Mouse (Mus musculus) retina, postnatal 1 day (tissue): ENCODE measurements at regions not wholly inside any gene's neighbourhood (a gene's known extent, or its start where the extent isn't known, plus 50 kb on each side); places are given as distances from the start of the nearest gene placed in this dataset.

Experiments used
- DNase-seq: peaks from one replicate; pipeline ENCODE4 v3.0.0-alpha.2; 2012

DNA sequence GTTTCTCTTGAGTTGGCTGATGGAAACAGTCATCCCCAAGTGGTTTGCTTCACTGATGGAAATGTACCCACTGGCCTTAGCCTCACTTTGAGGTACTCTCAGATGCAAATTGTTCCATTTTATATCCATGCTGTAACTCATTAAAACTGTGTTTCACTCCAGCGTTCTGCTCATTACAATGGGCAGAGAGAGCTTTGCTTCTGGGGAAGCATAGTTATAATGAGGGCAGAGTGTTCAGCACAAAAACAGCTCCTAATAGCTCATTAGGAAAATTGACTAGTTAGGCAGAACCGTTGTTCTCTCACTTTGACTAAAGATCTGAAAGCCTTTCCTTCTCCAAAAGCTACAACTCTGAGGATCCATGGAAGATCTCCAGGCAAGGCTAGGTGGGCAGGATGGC lies 771.2 kb downstream of the Ntrk3 start:
- peak; percentile 65 for DNase-seq

DNA sequence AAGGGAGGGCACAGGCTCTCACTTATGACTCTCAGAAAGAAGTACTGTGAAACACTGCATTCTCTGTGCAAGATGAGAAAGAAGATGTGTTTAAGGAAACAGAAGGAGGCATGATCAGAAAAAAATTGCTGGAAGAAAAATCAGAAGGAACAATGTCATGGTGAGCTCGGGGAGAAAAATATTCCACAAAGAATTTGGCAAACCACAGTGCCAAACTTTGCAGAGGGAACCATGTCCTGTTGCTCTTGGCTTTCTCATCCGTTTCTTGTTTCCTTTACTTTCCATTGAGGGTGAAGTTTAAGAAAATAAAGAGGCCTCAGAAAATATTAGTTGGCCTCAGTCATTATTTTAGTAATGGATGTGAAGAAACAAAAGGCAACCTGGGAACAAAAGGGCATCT lies 804.4 kb downstream of the Ntrk3 start:
- no peak for DNase-seq

DNA sequence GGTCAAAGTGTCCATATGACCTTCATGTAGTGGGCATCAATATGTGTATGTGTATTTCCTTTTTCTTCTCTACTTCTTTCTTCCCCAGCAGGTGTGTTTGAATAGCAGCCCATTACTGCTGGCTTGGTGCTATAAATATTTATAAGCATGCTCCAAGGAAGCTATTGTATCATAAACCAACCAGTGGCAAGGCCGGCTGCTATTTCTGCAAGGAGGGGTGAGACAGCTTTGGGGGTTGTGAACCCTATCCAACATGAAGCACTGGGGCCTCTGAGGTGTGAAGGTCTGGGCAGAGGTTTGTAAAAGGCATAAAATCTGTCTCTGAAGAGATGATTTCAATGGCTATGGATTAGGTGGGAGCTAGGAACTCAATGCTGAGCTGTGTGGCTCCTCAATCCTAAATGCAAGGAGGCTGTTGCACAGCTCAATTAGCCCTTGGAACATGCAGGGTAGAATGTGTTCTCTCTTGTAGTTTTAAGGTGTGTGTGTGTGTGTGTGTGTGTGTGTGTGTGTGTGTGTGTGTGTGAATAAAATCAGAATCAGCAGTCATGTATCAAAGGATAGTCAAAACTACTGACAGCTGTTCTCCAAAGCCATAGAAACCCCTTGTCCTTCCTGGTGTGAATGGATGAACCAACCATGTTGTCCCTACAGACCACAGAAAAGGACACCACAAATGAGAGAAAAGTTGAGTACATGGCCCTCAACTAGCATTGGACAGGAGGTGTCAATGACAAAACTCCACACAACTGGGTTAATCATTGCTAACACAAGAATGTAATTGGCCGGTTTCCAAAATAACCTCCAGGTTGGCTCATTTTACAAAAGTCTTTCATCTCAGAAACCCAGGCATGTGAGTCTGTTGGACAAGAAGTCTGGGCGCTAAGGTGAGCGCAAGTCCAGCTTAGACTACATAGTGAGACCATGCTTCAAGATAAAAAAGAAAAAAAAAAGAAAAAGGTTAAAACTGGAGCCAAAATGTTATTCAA lies 809.0 kb downstream of the Ntrk3 start:
- no peak for DNase-seq

DNA sequence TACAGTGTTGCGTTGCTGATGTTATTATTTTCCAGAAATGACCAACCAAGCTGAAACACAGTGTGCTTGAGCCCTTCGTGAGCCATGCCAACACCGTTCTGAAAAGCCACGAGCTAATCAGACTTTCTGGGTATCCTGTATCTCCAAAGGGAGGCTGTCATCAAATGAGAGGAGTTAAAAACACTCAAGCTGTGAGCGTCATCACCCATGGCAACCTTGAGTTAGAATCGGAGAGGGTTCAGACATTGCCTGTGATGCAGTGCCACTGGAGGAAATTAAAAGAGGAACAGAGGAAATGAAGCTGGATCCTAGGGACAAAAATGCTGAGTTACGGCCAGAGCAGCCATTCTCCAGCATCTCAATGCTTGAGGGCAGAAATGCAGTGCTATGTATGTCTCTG lies 838.6 kb downstream of the Ntrk3 start:
- no peak for DNase-seq

DNA sequence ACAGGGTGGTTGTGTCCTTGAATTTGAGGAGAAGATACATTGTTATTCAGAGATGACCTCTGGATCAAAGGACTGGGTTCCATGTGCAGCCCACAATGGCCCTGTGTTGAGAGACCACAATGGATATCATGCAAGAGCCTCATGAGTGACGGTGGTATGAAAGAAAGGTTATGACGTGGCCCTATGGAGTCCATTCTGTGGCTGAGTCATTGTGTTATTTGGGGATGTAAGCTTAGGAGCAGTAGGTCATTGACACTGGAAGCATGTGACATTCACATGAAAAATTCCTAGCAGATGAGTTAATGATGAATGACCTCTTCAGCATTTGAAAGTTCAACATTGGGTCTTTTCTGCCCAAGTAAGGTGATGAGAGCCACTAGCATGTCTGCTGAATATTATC lies 849.3 kb downstream of the Ntrk3 start:
- DNase-seq = no peak

DNA sequence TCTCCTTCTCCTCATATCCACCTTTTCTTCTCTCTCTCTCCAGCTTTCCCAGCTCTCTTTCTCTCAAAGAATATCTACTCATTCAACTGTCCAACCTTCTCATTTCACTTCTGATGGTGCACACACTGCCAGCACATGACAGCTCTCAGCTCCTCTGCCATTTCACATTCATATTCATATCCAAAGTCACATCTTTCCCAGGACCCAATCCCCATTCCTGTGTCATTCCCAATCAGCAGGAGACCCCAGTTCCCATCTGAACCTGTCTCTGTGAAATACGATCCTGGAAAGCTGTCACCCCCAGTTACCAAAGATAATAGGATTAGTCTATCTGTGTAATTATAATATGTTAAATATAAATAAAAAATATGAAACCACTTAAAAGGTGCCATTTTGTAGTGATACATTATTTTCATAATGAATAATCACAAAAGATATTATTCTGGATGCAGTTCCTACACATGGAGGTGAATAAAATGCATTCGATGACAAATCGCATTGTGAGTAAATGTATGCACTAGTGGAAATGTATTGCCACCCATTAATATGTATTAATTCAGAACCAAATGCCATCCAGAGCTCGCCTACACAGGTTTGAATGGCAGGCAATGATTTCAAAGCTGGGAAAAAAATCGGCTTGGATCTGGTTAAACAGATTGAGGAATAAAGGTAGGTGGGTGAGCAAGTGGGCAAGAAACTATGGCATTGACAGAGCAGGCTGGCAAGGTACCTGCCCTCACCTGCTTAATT lies 855.0 kb downstream of the Ntrk3 start:
- no peak for DNase-seq

DNA sequence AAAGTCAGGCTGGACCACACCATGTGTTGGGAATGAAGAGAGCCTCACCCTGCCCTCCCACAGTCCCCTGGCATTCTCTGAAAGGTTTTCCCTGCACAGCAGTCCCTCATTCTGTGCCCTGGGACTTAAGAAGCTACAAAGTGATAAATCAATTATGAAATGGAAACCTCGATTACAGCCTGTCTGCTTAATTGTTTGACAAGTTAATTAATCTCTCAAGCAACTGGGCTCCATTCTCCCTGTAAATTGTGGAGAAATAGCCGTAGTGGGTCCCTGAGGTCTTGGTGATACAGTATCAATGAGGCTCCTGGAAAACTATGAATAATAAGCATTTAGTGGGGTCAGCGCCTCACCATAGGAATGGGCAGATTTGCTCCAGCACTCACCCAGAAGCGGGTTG lies 870.3 kb downstream of the Ntrk3 start:
- DNase-seq = no peak

DNA sequence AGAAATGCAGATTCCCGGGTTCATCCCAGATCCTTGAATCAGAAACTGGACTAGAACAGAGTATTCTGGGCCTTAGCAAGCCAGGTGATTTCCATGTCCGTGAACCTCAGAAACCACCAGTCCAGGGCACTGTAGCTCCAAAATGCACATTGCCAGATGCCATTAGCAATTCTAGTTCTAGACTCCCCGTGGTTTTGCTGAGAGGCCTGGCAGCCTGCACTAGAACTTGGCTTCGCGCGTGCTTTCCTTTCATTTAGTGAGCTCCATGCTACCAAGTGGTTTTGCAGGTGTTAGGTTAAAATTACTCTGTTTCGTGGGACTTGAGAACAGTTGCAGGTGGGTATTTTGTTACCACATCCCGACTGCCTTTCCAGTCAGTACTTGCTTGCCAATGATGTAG lies 876.0 kb downstream of the Ntrk3 start:
- no peak for DNase-seq

DNA sequence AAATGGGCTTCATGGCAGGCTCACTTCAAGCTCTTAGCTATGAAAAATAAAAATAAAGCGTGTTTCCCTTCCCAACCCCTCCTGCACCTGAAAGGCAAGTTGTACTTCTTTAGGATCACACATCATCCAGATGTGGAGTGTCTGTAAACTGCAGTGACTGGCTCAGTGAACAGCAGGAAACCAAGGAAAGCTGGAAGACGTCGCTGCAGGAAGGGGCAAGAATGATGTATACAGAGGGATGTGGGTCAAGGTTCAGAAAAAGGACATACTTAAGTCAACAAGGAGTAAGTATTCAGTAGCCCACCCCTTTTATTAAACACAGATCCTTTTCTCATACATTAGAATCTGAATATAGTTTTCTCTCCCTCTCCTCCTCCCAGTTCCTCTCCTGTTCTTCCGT lies 879.4 kb downstream of the Ntrk3 start:
- no peak for DNase-seq

DNA sequence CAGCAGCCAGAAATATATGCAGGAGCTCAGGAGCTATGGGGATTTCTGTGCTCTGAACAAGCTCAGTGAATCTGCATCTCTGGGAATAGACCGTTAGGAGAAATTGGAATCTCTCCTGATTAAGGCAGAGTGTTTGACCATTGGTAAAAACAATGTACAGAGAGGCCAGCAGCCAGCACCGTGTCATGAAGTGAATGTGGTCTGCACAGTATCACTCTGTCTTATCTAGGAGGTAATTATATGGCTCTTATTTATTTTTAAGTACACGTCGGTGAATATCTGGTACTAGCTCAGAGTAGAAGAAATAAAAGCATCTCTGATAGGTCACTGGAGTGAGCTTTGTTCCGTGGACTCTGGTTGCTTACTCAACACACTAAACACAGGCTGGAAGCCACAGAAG lies 879.8 kb downstream of the Ntrk3 start:
- DNase-seq = no peak

DNA sequence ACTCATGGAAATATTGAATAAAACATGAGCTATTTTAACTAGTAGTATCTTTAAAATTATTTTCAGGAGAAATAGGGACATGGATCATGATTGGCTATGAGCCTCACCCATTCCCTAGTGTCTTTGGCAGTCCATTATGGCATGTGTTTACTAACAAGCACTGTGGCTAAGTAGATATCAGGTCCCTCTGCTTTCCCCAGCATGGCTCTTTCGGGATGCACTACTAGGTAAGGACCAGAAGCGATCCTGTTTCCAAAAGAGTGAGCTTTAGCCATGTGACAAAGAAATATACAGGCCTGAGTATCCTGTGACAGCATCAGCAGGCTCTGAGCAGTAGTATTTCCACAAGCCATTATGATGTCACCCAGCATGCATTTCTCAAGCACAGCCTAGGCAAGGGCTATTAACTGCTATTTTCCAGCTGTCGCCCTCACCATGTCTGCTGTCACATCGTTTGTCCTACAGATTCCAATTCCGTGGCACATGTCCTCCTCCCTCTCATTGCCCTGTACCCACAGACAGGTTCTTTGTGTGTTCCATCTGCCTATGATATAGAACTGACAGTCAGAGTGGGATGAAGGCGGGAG lies 882.1 kb downstream of the Ntrk3 start:
- DNase-seq = peak; percentile 5

DNA sequence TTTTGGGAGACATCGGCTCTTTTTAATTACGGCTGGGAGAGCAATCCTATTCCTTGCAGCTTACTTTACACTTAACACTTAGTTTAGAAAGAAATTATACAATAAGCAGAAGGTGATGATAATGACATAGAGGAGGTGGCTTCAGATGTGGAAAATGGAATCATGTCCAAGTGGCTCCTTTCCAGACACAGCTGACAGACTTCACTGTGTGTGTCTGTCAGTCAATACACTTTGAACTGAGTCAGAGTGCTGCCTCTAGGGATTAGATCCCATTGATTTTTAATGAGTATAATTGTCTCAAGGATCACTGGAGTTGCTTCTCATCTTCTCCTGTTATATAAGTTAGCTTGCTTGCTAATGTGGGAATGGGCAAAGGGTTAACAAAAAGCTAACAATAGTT lies 882.7 kb downstream of the Ntrk3 start:
- DNase-seq = no peak

DNA sequence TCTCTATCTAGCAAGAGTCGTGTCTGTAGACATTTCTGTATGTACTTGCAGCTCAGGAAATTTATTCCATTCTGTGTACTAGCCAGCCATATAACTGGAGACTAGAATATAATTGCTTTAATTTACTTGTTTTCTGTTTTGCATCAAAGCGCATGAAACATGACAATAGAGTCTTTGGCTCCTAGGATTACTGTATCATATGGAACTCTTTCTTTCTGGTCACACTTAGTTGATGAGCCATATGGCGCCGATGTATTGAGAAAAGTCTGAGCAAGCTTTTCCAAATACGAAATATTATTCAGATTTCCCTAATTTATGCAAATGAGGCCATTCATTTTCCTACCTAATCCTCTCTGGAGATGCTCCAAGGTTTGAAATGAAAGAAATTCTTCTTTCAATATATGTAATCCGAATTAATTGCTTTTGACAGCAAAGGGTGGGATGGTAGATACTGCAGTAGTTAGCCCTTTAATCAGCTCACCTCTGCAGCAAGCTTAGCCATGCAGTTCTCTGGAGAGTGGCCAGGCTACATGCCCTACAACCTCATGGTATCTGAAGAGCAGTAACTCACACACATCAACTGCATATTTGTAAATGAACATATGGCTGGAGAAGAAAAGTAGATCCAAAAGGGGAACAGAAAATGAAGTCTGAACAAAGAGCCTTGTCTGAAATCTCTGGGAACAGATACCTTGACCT lies 913.4 kb downstream of the Ntrk3 start:
- DNase-seq = peak; percentile 47

DNA sequence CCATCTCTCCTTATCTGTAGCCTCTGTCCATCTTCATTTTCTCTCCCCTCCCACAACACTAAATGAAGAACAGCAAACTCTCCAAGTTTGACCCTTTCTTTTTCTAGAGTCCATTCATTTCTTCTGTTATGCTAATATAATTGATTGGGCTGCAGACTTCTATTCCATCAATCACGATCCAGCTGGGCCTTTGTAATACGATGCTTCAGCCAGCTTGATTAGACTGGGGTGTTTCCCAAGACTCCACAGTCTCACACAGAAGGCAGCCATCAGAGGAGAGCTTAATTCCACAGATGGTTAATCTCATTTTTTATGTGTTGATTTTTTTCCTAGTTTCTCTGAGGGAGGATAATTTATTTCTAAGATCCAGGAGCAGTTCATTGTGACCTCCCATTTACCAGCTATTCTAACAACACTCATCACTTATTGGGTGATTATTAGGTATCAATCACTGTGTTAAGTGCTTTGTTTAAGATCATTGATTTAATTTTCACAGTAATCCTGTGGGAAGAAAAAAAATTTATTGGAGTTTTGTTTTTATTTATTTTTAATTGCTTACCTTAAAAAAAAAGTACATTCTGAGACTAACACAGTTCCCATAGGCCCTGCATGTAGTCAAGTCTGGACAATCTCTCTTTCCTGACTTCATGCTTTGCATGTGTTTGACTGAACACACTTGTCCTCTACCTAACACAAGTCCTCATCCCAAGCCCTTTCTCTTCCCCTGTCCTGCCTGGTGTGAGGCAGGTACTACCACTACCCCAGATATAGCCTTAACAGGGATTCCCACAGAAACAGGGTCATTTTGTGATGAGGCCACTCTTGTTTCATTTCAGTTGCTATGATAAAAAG lies 925.5 kb downstream of the Ntrk3 start:
- no peak for DNase-seq

DNA sequence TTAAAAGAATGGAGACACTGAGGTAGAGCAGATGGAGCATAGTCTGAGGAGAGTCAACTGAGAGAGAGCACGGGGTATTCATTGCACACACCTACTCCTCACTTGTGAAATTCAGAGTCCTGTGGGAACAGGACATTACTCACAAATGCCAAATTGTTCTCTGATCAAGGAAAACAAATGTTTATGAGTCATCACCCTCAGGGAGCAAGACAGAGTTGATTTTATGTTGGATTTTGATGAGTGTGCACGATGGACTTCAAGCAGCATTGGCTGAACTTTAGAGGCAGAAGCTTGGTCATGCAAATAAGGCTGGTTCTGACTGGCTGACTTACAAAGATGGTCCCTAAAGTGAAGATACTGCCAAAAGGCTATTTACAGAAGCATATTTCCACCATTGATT lies 951.0 kb downstream of the Ntrk3 start:
- no peak for DNase-seq

DNA sequence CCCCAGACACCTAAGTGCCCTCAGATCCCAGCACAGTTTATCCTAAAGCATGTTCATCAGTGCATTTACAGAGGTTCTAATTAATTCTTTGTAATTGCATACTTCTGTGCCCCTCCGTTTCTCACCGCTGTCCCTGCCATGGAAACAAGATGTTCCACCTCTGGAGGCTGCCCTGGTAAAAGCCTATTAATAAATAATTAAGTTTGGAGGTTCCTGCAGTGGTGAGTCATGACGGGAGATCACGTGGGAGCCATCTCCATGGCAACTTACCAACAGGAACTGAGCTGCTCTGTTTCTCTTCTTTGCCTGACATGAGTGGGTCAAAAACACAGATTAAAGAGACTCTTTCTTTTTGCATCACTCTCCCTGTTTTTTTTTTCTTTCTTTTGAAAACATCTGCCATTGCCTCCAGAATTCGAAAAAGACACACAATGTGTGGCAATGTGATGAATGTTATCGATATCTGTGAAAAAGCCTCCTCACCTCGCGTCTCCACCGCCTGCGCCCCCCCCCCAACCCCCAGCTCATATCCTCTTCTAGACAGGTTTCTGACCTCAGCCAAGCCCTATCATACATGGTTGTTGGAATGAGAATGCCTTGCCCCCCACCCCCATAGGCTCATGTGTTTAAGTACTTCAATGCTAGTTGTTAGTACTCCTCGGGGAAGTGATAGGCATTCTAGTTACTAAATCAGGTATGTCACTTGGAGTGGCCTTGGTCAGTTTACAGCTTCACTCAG lies 965.9 kb downstream of the Ntrk3 start:
- DNase-seq = peak; percentile 62

DNA sequence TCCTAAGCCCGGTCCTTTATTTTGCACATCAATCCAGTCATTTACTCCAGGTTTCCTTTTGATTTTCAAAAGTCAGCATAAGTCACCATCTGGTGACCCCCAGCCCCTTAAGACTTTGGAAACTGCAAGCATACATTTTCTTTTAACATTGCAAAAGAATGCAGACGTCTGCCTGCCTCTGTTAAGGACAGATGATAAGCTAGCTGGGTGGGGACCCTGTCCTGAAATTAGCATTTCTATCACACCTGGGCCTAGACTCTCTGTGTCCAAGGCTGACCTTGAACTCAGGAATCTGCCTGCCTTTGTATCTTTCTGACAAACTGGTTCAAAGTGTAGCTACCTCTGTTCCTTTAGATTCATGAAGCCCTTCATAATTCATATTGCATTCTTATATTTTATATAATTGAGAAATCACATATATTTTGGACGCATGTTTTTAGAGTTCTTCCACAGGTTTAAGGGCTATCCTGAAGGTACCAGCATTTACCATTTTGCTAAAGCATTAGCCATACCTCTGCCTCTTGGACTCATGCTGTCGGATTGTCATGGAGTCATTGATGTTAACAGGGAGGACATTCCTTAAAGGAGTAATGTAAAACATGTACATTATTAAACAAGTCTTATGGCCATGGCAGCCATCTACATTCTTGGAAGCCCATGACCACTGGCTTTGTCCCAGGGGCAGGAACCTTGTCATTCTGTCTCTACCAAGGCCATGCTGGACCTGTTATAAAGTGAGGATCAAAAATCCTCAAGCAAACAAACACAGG lies 998.6 kb downstream of the Ntrk3 start:
- DNase-seq = no peak
